Mouse (Mus musculus) liver, embryonic 15.5 days (tissue): ENCODE measurements around the gene Tmem238. TPM values are rescaled to one million over a fixed set of nuclear protein-coding genes. Genes with fewer than 3 reads are reported as not detected.

Experiments
- ATAC-seq: fragments of 200-750 bp; cut with Nextera tagmentation; 2 replicates; pipeline ENCODE4 v1.8.0; 2017; ENCODE audit warnings: moderate number of reproducible peaks, mild to moderate bottlenecking, moderate library complexity; ENCODE audit not compliant: insufficient read depth
- H3K27ac ChIP-seq: fragments of 300-500 bp; sonication (generic); replicated peaks from 2 replicates; pipeline ENCODE4 v1.5.1; 2015; ENCODE audit warnings: mild to moderate bottlenecking, inconsistent platforms
- H3K27me3 ChIP-seq: fragments of 300-500 bp; sonication (generic); 2 replicates; pipeline ENCODE4 v1.6.1; 2015; ENCODE audit warnings: mild to moderate bottlenecking, inconsistent platforms
- H3K36me3 ChIP-seq: fragments of 300-500 bp; sonication (generic); replicated peaks from 2 replicates; pipeline ENCODE4 v1.6.1; 2015; ENCODE audit warnings: moderate library complexity, mild to moderate bottlenecking, inconsistent platforms
- H3K4me1 ChIP-seq: fragments of 300-500 bp; sonication (generic); replicated peaks from 2 replicates; pipeline ENCODE4 v1.6.1; 2015; ENCODE audit warnings: inconsistent platforms
- H3K4me2 ChIP-seq: fragments of 300-500 bp; sonication (generic); 2 replicates; pipeline ENCODE4 v1.6.1; 2015; ENCODE audit warnings: moderate library complexity, mild to moderate bottlenecking, inconsistent platforms
- H3K4me3 ChIP-seq: fragments of 300-500 bp; sonication (generic); replicated peaks from 2 replicates; pipeline ENCODE4 v1.5.1; 2015; ENCODE audit warnings: mild to moderate bottlenecking, inconsistent platforms
- H3K9ac ChIP-seq: fragments of 300-500 bp; sonication (generic); 2 replicates; pipeline ENCODE4 v1.6.1; 2015; ENCODE audit warnings: moderate library complexity, mild to moderate bottlenecking, inconsistent platforms
- H3K9me3 ChIP-seq: fragments of 300-500 bp; sonication (generic); replicated peaks from 2 replicates; pipeline ENCODE4 v1.6.1; 2016; ENCODE audit warnings: inconsistent platforms
- WGBS: fragments of 180-500 bp; shearing (Covaris S2); methylation state at CpG from one replicate; pipeline ENCODE4 v1.1.7; 2015; ENCODE audit warnings: mixed read lengths; ENCODE audit not compliant: insufficient replicate concordance; 5-methylcytosine and 5-hydroxymethylcytosine counted together
- polyA plus RNA-seq: library from polyadenylated mRNA; unstranded; fragments of >200 nt; fragmentation: Nextera tagmentation; extraction: Ambion mirVana; gene quantifications from 2 replicates; pipeline ENCODE4 v1.2.1, GENCODE M21; 2015

Gene Tmem238
- polyA plus RNA-seq, 1 experiment from 2014 or later, result 10.3 TPM

- Histone ChIP-seq H3K27me3 (peaks cover 38% of the 10 kb centered on the region), H3K36me3 (no peaks in the 10 kb centered on the region), H3K9ac (no peak overlapping the region), H3K4me2 (0 out of 2 replicates have a peak overlapping the region, but pooled peaks have one; percentile 8), H3K9me3 (no peaks in the 10 kb centered on the region), H3K4me1 (no peaks in the 10 kb centered on the region), H3K27ac (no peak overlapping the region), H3K4me3 (no peak overlapping the region)
- WGBS, result 21% methylated on average over 4 of the region's 4 CpGs
- no peak for ATAC-seq
These were observed 24.3 kb downstream of the Tmem238 start for GRCm38 (mm10) chr7:4764946-4765710.

GRCm38 (mm10) chr7:4759670-4760069 lies 29.8 kb downstream of the Tmem238 start:
- Histone ChIP-seq H3K27ac (no peak overlapping the region), H3K36me3 (no peaks in the 10 kb centered on the region), H3K4me2 (no peak overlapping the region), H3K4me3 (no peak overlapping the region), H3K9ac (no peak overlapping the region), H3K9me3 (no peaks in the 10 kb centered on the region), H3K27me3 (peaks cover 25% of the 10 kb centered on the region; the same call in 1 of the 2 replicates), H3K4me1 (no peaks in the 10 kb centered on the region)
- WGBS, result 41% methylated on average over 1 of the region's 1 CpGs
- no peak for ATAC-seq

GRCm38 (mm10) chr7:4752821-4753570 lies 36.5 kb downstream of the Tmem238 start, which contains the start of gene Cox6b2:
Cox6b2 (minus strand) TSS chr7:4753094.
- Histone ChIP-seq H3K4me2 (peak within 1 kb of the TSS; percentile 85), H3K27ac (peak within 1 kb of the TSS; percentile 88), H3K27me3 (no peaks in the 10 kb centered on the region), H3K9ac (peak within 1 kb of the TSS; percentile 64), H3K36me3 (peaks cover 8% of the 10 kb centered on the region), H3K9me3 (no peaks in the 10 kb centered on the region), H3K4me3 (peak within 1 kb of the TSS; percentile 67), H3K4me1 (peaks cover 52% of the 10 kb centered on the region)
- WGBS, result 3% methylated on average over 24 of the region's 24 CpGs
- peak; percentile 80 for ATAC-seq

- Histone ChIP-seq H3K36me3 (peaks cover 8% of the 10 kb centered on the region), H3K4me2 (peak overlapping the region; percentile 85), H3K4me1 (peaks cover 60% of the 10 kb centered on the region), H3K9ac (peak overlapping the region; percentile 64), H3K4me3 (peak overlapping the region; percentile 67), H3K27me3 (no peaks in the 10 kb centered on the region), H3K27ac (peak overlapping the region; percentile 88), H3K9me3 (no peaks in the 10 kb centered on the region)
- ATAC-seq, result peak; percentile 75
- 3% methylated on average over 30 of the region's 30 CpGs for WGBS
These were observed 37.3 kb downstream of the Tmem238 start for GRCm38 (mm10) chr7:4751971-4752820.

DNA sequence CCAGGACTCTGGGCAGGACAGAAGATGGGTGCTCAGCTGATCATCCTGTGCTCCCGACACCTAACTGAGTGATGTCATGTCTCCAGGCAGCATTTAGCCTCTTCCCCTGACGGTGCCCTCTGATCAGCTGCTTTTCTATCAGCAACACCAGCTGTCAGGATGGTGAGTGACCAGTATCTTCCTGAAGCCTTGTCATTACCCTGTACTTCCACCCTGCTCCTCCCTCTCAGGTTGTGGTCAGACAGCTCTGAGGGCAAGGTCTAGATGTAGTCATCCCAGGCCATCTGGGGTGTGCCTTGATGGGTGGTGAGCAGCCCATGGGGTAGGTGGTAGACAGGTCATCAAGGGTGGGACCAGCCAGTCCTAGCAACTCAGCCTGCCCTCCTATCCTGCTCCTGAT lies 40.3 kb downstream of the Tmem238 start:
- peaks cover 33% of the 10 kb centered on the region for H3K36me3 ChIP-seq
- H3K9ac ChIP-seq, result peak overlapping the region; percentile 2
- WGBS, result 33% methylated on average over 2 of the region's 2 CpGs
- H3K27ac ChIP-seq, result peak overlapping the region; percentile 93
- peaks cover 91% of the 10 kb centered on the region for H3K4me1 ChIP-seq
- no peak overlapping the region for H3K4me3 ChIP-seq
- ATAC-seq, result peak; percentile 7
- no peaks in the 10 kb centered on the region for H3K9me3 ChIP-seq
- no peaks in the 10 kb centered on the region for H3K27me3 ChIP-seq
- H3K4me2 ChIP-seq, result peak overlapping the region; percentile 25; the same call in 1 of the 2 replicates

DNA sequence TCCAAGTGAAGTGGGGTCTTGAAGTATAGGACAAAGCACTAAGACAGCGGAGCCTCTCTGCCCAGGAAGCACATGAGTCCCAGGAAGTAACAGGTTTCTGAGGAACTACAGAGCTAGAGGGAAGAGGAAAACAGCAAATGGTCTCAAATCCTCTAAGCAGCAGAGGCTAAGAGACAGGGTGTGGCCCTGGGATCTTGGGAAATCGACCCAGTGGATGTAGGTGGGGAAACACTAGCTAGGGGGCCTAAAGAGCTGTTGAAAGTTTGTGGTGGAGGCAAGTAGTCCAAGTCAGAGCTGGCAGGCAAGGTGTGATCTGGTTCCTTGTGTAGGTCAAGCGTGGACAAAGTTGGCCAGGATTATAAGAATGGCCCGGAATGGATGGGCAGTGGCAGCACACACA lies 41.1 kb downstream of the Tmem238 start:
- no peak overlapping the region for H3K4me3 ChIP-seq
- H3K27me3 ChIP-seq, result no peaks in the 10 kb centered on the region
- H3K36me3 ChIP-seq, result peaks cover 40% of the 10 kb centered on the region
- H3K27ac ChIP-seq, result peak overlapping the region; percentile 93
- WGBS, result 64% methylated on average over 4 of the region's 4 CpGs
- H3K4me2 ChIP-seq, result peak overlapping the region; percentile 56
- ATAC-seq, result no peak
- H3K9me3 ChIP-seq, result no peaks in the 10 kb centered on the region
- peaks cover 98% of the 10 kb centered on the region for H3K4me1 ChIP-seq
- H3K9ac ChIP-seq, result peak overlapping the region; percentile 47

DNA sequence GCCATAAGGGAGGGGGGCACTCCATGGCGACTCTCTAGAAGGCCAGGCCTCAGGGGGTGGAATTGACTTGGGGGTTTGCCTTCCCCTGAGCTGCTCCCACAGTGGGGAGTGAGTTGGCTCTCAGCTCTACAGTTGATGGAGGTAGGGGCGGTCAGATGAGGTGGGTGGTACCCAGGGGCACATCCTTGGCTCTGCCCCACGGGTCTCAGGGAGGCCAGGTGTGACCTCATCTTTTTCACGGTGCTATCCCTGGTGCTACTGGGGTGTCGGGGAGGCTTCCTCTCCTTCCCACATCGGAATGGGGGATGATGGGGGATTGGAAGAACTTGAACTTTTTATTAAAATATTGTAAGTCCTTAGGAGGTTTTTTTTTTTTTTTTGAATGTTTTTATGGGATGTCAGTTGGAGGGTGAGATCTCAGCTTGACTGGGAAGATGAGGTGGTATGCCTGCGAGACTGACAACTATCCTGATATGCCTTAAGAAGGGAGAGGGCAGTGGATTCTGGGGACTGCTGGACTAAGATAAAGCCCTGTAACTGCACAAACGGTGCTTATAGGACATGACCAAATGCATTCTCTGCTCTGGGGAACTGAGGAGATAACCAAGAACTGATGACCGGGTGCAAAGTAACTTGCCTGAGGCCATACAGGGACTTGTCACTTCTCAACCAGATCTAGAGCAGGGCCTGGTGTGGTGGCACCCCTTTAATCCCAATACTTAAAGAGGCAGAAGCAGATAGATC lies 42.1 kb downstream of the Tmem238 start:
- H3K27me3 ChIP-seq, result no peaks in the 10 kb centered on the region
- H3K4me3 ChIP-seq, result peak overlapping the region; percentile 10; the same call in 1 of the 2 replicates
- no peaks in the 10 kb centered on the region for H3K9me3 ChIP-seq
- peak overlapping the region; percentile 56 for H3K4me2 ChIP-seq
- H3K4me1 ChIP-seq, result peaks cover 98% of the 10 kb centered on the region
- 41% methylated on average over 9 of the region's 9 CpGs for WGBS
- H3K9ac ChIP-seq, result peak overlapping the region; percentile 47
- H3K27ac ChIP-seq, result peak overlapping the region; percentile 93
- H3K36me3 ChIP-seq, result peaks cover 50% of the 10 kb centered on the region
- peak; percentile 75 for ATAC-seq

DNA sequence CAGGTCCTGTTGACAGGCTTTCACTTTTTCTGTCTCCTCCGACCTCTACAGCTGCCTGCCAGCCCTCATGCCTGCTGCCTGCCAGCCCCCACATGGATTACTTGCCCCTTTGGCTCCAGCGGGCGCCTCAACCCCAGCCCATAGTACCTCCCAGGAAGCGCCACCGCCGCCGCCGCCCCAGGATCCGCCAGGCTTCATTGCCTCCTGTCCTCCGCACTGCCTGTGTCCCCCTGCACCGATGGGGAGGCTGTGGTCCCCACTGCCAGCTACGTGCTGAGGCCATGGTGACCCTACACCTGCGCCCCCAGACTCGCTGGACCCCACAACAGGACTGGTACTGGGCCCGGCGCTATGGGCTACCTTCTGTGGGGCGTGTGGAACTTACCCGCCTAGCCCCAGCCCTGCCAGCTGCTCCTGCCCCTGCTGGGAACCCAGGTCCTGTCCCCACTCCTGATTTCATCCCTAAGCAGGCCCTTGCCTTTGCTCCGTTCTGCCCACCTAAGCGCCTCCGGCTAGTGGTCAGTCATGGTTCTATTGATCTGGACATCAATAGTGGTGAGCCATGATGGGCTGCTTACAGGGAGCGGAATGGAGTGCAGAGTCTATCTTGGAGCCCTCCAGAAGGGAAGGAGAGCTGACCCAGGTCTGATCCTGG lies 43.0 kb downstream of the Tmem238 start:
- H3K9ac ChIP-seq, result 0 out of 2 replicates have a peak overlapping the region, but pooled peaks have one; percentile 12
- no peaks in the 10 kb centered on the region for H3K9me3 ChIP-seq
- H3K36me3 ChIP-seq, result peaks cover 54% of the 10 kb centered on the region
- H3K4me3 ChIP-seq, result peak overlapping the region; percentile 10; the same call in 1 of the 2 replicates
- peaks cover 98% of the 10 kb centered on the region for H3K4me1 ChIP-seq
- H3K27ac ChIP-seq, result peak overlapping the region; percentile 93
- H3K27me3 ChIP-seq, result no peaks in the 10 kb centered on the region
- ATAC-seq, result no peak
- peak overlapping the region; percentile 56 for H3K4me2 ChIP-seq
- WGBS, result 83% methylated on average over 22 of the region's 22 CpGs

DNA sequence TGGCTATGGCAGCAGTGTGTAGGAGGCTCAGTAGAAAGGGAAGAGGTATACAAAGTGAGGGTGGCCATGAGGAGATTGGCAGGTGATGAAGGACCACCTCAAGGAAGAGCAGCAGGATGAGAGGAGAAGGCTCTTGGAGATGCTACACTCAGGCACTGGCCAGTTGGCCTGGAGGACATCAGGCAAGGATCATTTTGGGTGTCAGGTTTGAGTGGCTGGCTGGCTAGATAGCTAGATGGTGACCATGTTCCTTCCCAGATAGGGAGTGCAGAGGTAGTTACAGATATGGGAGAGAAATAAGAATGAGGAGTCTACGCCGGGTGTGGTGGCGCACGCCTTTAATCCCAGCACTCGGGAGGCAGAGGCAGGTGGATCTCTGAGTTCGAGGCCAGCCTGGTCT lies 44.6 kb downstream of the Tmem238 start:
- Histone ChIP-seq H3K36me3 (peaks cover 53% of the 10 kb centered on the region), H3K4me3 (no peak overlapping the region), H3K9ac (no peak overlapping the region), H3K4me1 (peaks cover 97% of the 10 kb centered on the region), H3K9me3 (no peaks in the 10 kb centered on the region), H3K4me2 (peak overlapping the region; percentile 88), H3K27ac (peak overlapping the region; percentile 94), H3K27me3 (no peaks in the 10 kb centered on the region)
- no peak for ATAC-seq
- WGBS, result 51% methylated on average over 6 of the region's 6 CpGs

- no peaks in the 10 kb centered on the region for H3K27me3 ChIP-seq
- H3K9me3 ChIP-seq, result no peaks in the 10 kb centered on the region
- 19% methylated on average over 2 of the region's 2 CpGs for WGBS
- peaks cover 93% of the 10 kb centered on the region for H3K4me1 ChIP-seq
- ATAC-seq, result no peak
- peak overlapping the region; percentile 83; the same call in 1 of the 2 replicates for H3K9ac ChIP-seq
- peak overlapping the region; percentile 94 for H3K27ac ChIP-seq
- peaks cover 46% of the 10 kb centered on the region for H3K36me3 ChIP-seq
- peak overlapping the region; percentile 78 for H3K4me3 ChIP-seq
- peak overlapping the region; percentile 88 for H3K4me2 ChIP-seq
These were observed 46.1 kb downstream of the Tmem238 start for GRCm38 (mm10) chr7:4743354-4743753.
